Mouse (Mus musculus): ENCODE measurements around the gene Card9. TPM values are rescaled to one million over a fixed set of nuclear protein-coding genes. Genes with fewer than 3 reads are reported as not detected.

The Card9 gene
- polyA plus RNA-seq, 1 experiment from 2014 or later, result 0.97 TPM

- H3K36me3 ChIP-seq, result no peaks in the 10 kb centered on the region
- H3K4me3 ChIP-seq, result peak overlapping the region; percentile 67
- ATAC-seq (ENCODE audit: insufficient number of reproducible peaks, insufficient read depth, low FRiP score, low TSS enrichment), result no peak
- H3K4me1 ChIP-seq, result peaks cover 56% of the 10 kb centered on the region
- H3K27ac ChIP-seq, result peak overlapping the region; percentile 94
- no peaks in the 10 kb centered on the region for H3K27me3 ChIP-seq
- H3K4me2 ChIP-seq (replicated peaks), result peak overlapping the region; percentile 88
- H3K9me3 ChIP-seq, result no peaks in the 10 kb centered on the region
- WGBS, result 22% methylated on average over 13 of the region's 13 CpGs
- peak overlapping the region; percentile 90 for H3K9ac ChIP-seq
These were observed 46.2 kb downstream of the Card9 start for GRCm38 (mm10) chr2:26314281-26315071.

GRCm38 (mm10) chr2:26313394-26313793, 47.3 kb downstream of the Card9 start:
- H3K4me3 ChIP-seq, result no peak overlapping the region
- 88% methylated on average over 1 of the region's 1 CpGs for WGBS
- ATAC-seq (ENCODE audit: insufficient number of reproducible peaks, insufficient read depth, low FRiP score, low TSS enrichment), result no peak
- no peak overlapping the region for H3K9ac ChIP-seq
- H3K27ac ChIP-seq, result peak overlapping the region; percentile 94
- H3K27me3 ChIP-seq, result no peaks in the 10 kb centered on the region
- no peak overlapping the region for H3K4me2 ChIP-seq (replicated peaks)
- H3K9me3 ChIP-seq, result no peaks in the 10 kb centered on the region
- H3K36me3 ChIP-seq, result no peaks in the 10 kb centered on the region
- peaks cover 53% of the 10 kb centered on the region for H3K4me1 ChIP-seq

- peaks cover 47% of the 10 kb centered on the region for H3K4me1 ChIP-seq
- H3K36me3 ChIP-seq, result no peaks in the 10 kb centered on the region
- no peaks in the 10 kb centered on the region for H3K9me3 ChIP-seq
- H3K9ac ChIP-seq, result no peak overlapping the region
- no peaks in the 10 kb centered on the region for H3K27me3 ChIP-seq
- 64% methylated on average over 2 of the region's 2 CpGs for WGBS
- ATAC-seq (ENCODE audit: insufficient number of reproducible peaks, insufficient read depth, low FRiP score, low TSS enrichment), result no peak
- peak overlapping the region; percentile 94; the same call in 1 of the 2 replicates for H3K27ac ChIP-seq
- H3K4me2 ChIP-seq (replicated peaks), result no peak overlapping the region
- no peak overlapping the region for H3K4me3 ChIP-seq
These were observed 47.9 kb downstream of the Card9 start for GRCm38 (mm10) chr2:26312812-26313211.

GRCm38 (mm10) chr2:26311936-26312335, 48.8 kb downstream of the Card9 start:
- no peak for ATAC-seq (ENCODE audit: insufficient number of reproducible peaks, insufficient read depth, low FRiP score, low TSS enrichment)
- Histone ChIP-seq H3K27ac (no peak overlapping the region), H3K36me3 (no peaks in the 10 kb centered on the region), H3K4me3 (no peak overlapping the region), H3K4me2 (replicated peaks) (no peak overlapping the region), H3K9me3 (no peaks in the 10 kb centered on the region), H3K9ac (no peak overlapping the region), H3K27me3 (no peaks in the 10 kb centered on the region), H3K4me1 (peaks cover 38% of the 10 kb centered on the region)
- 73% methylated on average over 5 of the region's 5 CpGs for WGBS

- 5% methylated on average over 10 of the region's 10 CpGs for WGBS
- no peaks in the 10 kb centered on the region for H3K27me3 ChIP-seq
- H3K27ac ChIP-seq, result peak overlapping the region; percentile 92
- H3K4me3 ChIP-seq, result no peak overlapping the region
- no peaks in the 10 kb centered on the region for H3K9me3 ChIP-seq
- H3K36me3 ChIP-seq, result no peaks in the 10 kb centered on the region
- peak overlapping the region; percentile 20 for H3K4me2 ChIP-seq (replicated peaks)
- H3K9ac ChIP-seq, result no peak overlapping the region
- ATAC-seq (ENCODE audit: insufficient number of reproducible peaks, insufficient read depth, low FRiP score, low TSS enrichment), result peak; percentile 84; the same call in 1 of the 2 replicates
- peaks cover 28% of the 10 kb centered on the region for H3K4me1 ChIP-seq
These were observed 51.0 kb downstream of the Card9 start for GRCm38 (mm10) chr2:26309739-26310138.

GRCm38 (mm10) chr2:26306702-26307101, 54.0 kb downstream of the Card9 start:
- H3K36me3 ChIP-seq, result no peaks in the 10 kb centered on the region
- H3K9me3 ChIP-seq, result no peaks in the 10 kb centered on the region
- WGBS, result 90% methylated on average over 3 of the region's 3 CpGs
- no peak for ATAC-seq (ENCODE audit: insufficient number of reproducible peaks, insufficient read depth, low FRiP score, low TSS enrichment)
- no peaks in the 10 kb centered on the region for H3K27me3 ChIP-seq
- peaks cover 19% of the 10 kb centered on the region for H3K4me1 ChIP-seq
- no peak overlapping the region for H3K4me3 ChIP-seq
- no peak overlapping the region for H3K9ac ChIP-seq
- no peak overlapping the region for H3K4me2 ChIP-seq (replicated peaks)
- H3K27ac ChIP-seq, result no peak overlapping the region

- 76% methylated on average over 2 of the region's 2 CpGs for WGBS
These were observed 55.2 kb downstream of the Card9 start for GRCm38 (mm10) chr2:26305555-26305954.

GRCm38 (mm10) chr2:26304711-26305110, 56.0 kb downstream of the Card9 start:
- peaks cover 5% of the 10 kb centered on the region for H3K27me3 ChIP-seq
- no peak overlapping the region for H3K4me3 ChIP-seq
- H3K4me1 ChIP-seq, result 0 out of 2 replicates have a peak, but pooled peaks cover 9% of the 10 kb centered on the region
- H3K27ac ChIP-seq, result no peak overlapping the region
- H3K4me2 ChIP-seq (replicated peaks), result no peak overlapping the region
- no peaks in the 10 kb centered on the region for H3K9me3 ChIP-seq
- WGBS, result 78% methylated on average over 1 of the region's 1 CpGs
- no peak for ATAC-seq (ENCODE audit: insufficient number of reproducible peaks, insufficient read depth, low FRiP score, low TSS enrichment)
- H3K36me3 ChIP-seq, result no peaks in the 10 kb centered on the region
- no peak overlapping the region for H3K9ac ChIP-seq

More at GRCm38 (mm10) chr2:26305555-26305954, 55.2 kb downstream of the Card9 start:
- H3K36me3 ChIP-seq, result no peaks in the 10 kb centered on the region
- H3K9ac ChIP-seq, result no peak overlapping the region
- H3K27me3 ChIP-seq, result no peaks in the 10 kb centered on the region
- no peak for ATAC-seq (ENCODE audit: insufficient number of reproducible peaks, insufficient read depth, low FRiP score, low TSS enrichment)
- no peak overlapping the region for H3K27ac ChIP-seq
- no peak overlapping the region for H3K4me2 ChIP-seq (replicated peaks)
- H3K9me3 ChIP-seq, result no peaks in the 10 kb centered on the region
- H3K4me1 ChIP-seq, result peaks cover 16% of the 10 kb centered on the region
- H3K4me3 ChIP-seq, result no peak overlapping the region

Other genes with a start within 250 kb of the Card9 start
- gene Nacc2, start 237.7 kb downstream of the Card9 start, polyA plus RNA-seq (2016; fragmentation: Nextera tagmentation; extraction: Ambion mirVana), result 6.8 and 7.7 TPM in 2 replicates
- gene Lhx3, start 152.6 kb downstream of the Card9 start, polyA plus RNA-seq (2016; fragmentation: Nextera tagmentation; extraction: Ambion mirVana), result 1.3 and 3.1 TPM in 2 replicates
- 17.9 and 19.5 TPM in 2 replicates for gene Qsox2, start 123.4 kb downstream of the Card9 start, polyA plus RNA-seq (2016; fragmentation: Nextera tagmentation; extraction: Ambion mirVana)
- 0.08 and 0.18 TPM in 2 replicates for gene Ccdc187, start 66.4 kb downstream of the Card9 start, polyA plus RNA-seq (2016; fragmentation: Nextera tagmentation; extraction: Ambion mirVana)
- 82.6 and 91.1 TPM in 2 replicates for gene Gpsm1, start 45.4 kb downstream of the Card9 start, polyA plus RNA-seq (2016; fragmentation: Nextera tagmentation; extraction: Ambion mirVana)
- gene Dnlz, start 8.8 kb downstream of the Card9 start, polyA plus RNA-seq (2016; fragmentation: Nextera tagmentation; extraction: Ambion mirVana), result 31.8 and 33.1 TPM in 2 replicates
- gene Snapc4, start 19.7 kb upstream of the Card9 start, polyA plus RNA-seq (2016; fragmentation: Nextera tagmentation; extraction: Ambion mirVana), result 39.2 and 42.7 TPM in 2 replicates
- 184 and 188 TPM in 2 replicates for gene Entr1, start 28.4 kb upstream of the Card9 start, polyA plus RNA-seq (2016; fragmentation: Nextera tagmentation; extraction: Ambion mirVana)
- gene Pmpca, start 28.4 kb upstream of the Card9 start, polyA plus RNA-seq (2016; fragmentation: Nextera tagmentation; extraction: Ambion mirVana), result 108 and 112 TPM in 2 replicates
- 30.1 and 31.5 TPM in 2 replicates for gene Inpp5e, start 48.3 kb upstream of the Card9 start, polyA plus RNA-seq (2016; fragmentation: Nextera tagmentation; extraction: Ambion mirVana)
- gene Sec16a, start 84.3 kb upstream of the Card9 start, polyA plus RNA-seq (2016; fragmentation: Nextera tagmentation; extraction: Ambion mirVana), result 26.2 and 28.3 TPM in 2 replicates
- 16.4 and 20.3 TPM in 2 replicates for gene Notch1, start 155.7 kb upstream of the Card9 start, polyA plus RNA-seq (2016; fragmentation: Nextera tagmentation; extraction: Ambion mirVana)
- gene Egfl7, start 219.1 kb upstream of the Card9 start, polyA plus RNA-seq (2016; fragmentation: Nextera tagmentation; extraction: Ambion mirVana), result 97.3 and 101 TPM in 2 replicates
- gene Gm20532, start 225.7 kb upstream of the Card9 start, polyA plus RNA-seq (2016; fragmentation: Nextera tagmentation; extraction: Ambion mirVana), result not detected in 2 replicates
- gene Agpat2, start 243.5 kb upstream of the Card9 start, polyA plus RNA-seq (2016; fragmentation: Nextera tagmentation; extraction: Ambion mirVana), result 17.0 and 17.8 TPM in 2 replicates

All from embryonic facial prominence, embryonic 12.5 days (tissue).